Mouse (Mus musculus) ES-E14 (cell line): ENCODE measurements around the gene Gm15294. TPM values are rescaled to one million over a fixed set of nuclear protein-coding genes. Genes with fewer than 3 reads are reported as not detected.

Experiments
- DNase-seq: peaks from one replicate; pipeline ENCODE4 v3.0.0-alpha.2; 2013; ENCODE audit warnings: low read depth, low spot score
- H3K27ac ChIP-seq: 2 replicates; pipeline ENCODE4 v1.5.1; 2012; ENCODE audit warnings: low read depth, mild to moderate bottlenecking, low read length, moderate library complexity, mixed read lengths; ENCODE audit not compliant: poor library complexity, insufficient read depth, severe bottlenecking
- H3K36me3 ChIP-seq: 2 replicates; pipeline ENCODE4 v1.6.1; 2012; ENCODE audit warnings: mild to moderate bottlenecking, low read length, moderate library complexity, mixed read lengths; ENCODE audit not compliant: control insufficient read depth, poor library complexity, insufficient read depth, severe bottlenecking
- H3K4me1 ChIP-seq, 2 experiments: fragments of 150-350 bp in 1 of 2; sonication (generic) in 1 of 2; 2 replicates each; pipeline ENCODE4 v1.6.1; 2012; ENCODE audit warnings: low read length in 2 of 2, mild to moderate bottlenecking in 1 of 2, mixed read lengths in 1 of 2; ENCODE audit not compliant: control insufficient read depth in 2 of 2, insufficient read depth in 2 of 2, poor library complexity in 1 of 2
- H3K4me3 ChIP-seq, 2 experiments: fragments of 150-350 bp in 1 of 2; sonication (generic) in 1 of 2; 2 replicates each; pipeline ENCODE4 v1.5.1; 2012; ENCODE audit warnings: low read length in 2 of 2, low read depth in 1 of 2, mild to moderate bottlenecking in 1 of 2, mixed read lengths in 1 of 2; ENCODE audit not compliant: insufficient read depth in 1 of 2, poor library complexity in 1 of 2, severe bottlenecking in 1 of 2
- H3K9ac ChIP-seq: 2 replicates; pipeline ENCODE4 v1.6.1; 2012; ENCODE audit warnings: low read depth, mild to moderate bottlenecking, low read length, mixed read lengths; ENCODE audit not compliant: poor library complexity, insufficient read depth, severe bottlenecking
- H3K9me3 ChIP-seq: fragments of 150-350 bp; sonication (generic); 2 replicates; pipeline ENCODE4 v1.6.1; 2012; ENCODE audit warnings: low read depth, mild to moderate bottlenecking, low read length; ENCODE audit not compliant: control insufficient read depth, insufficient read depth
- CHD2 ChIP-seq: IDR thresholded peaks from 2 replicates; pipeline ENCODE4 v1.6.1; 2014; ENCODE audit warnings: mild to moderate bottlenecking, low read depth, low read length, inconsistent platforms
- HCFC1 ChIP-seq: IDR thresholded peaks from 2 replicates; pipeline ENCODE4 v1.6.1; 2012; ENCODE audit warnings: low read length, inconsistent platforms, borderline replicate concordance; ENCODE audit not compliant: insufficient read depth
- MAFK ChIP-seq: IDR thresholded peaks from 2 replicates; pipeline ENCODE4 v1.6.1; 2014; ENCODE audit warnings: mild to moderate bottlenecking, low read depth, low read length, inconsistent platforms; ENCODE audit not compliant: insufficient read depth
- ZC3H11A ChIP-seq: IDR thresholded peaks from 2 replicates; pipeline ENCODE4 v1.6.1; 2012; ENCODE audit warnings: low read depth, mild to moderate bottlenecking, inconsistent platforms, low read length, borderline replicate concordance
- ZNF384 ChIP-seq: IDR thresholded peaks from 2 replicates; pipeline ENCODE4 v1.6.1; 2012; ENCODE audit warnings: low read depth, low read length, inconsistent platforms
- in situ Hi-C, 2 experiments: fragments of 600-800 bp; cut with MboI; formaldehyde crosslinking; loops; one replicate each; pipeline ENCODE4 v1.15.1; 2025; ENCODE audit warnings: low sequenced_read_pairs in 2 of 2, inconsistent platforms in 1 of 2; ENCODE audit not compliant: unreplicated experiment in 2 of 2
- total RNA-seq: library from RNA; depleted of rRNA; stranded (reverse); fragments of 300-350 nt; gene quantifications from 2 replicates; pipeline ENCODE4 v1.2.3, GENCODE M21; 2012; rRNA removed

Gene Gm15294
- total RNA-seq, result not detected in 2 replicates

DNA sequence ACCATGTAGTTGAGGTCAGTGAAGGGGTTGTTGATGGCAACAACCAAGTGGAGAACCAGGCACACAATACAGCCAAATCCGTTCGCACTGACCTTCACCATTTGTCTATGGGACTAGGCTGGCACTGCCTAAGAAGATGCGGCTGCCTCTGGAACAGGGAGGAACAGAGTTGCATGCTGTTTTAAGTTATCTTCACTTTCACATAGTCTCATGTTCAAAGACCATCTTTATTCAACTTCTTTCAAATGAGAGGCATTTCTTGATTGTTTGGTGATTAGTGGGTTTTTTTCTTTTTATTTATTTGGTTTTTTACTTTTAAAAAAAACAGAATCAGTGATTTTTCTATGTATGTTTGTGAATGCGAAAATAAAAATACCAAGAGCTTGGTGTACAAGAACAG, at the start of gene Gm15294:
Gene Gm15294, minus strand, starts transcription at position 101 of the 400 bp plus-strand sequence.
- no peak within 1 kb of the TSS for H3K9ac ChIP-seq
- no peaks in the 10 kb centered on the region for H3K9me3 ChIP-seq
- in situ Hi-C loops, result no loop called here
- H3K4me3 ChIP-seq, result no peak within 1 kb of the TSS
- no peak for DNase-seq
- H3K27ac ChIP-seq, result no peak within 1 kb of the TSS
- TF ChIP-seq ZNF384, result no peak
- TF ChIP-seq CHD2, result no peak
- no peak for TF ChIP-seq MAFK
- TF ChIP-seq HCFC1, result no peak
- no peak for TF ChIP-seq ZC3H11A
- H3K4me1 ChIP-seq, result no peaks in the 10 kb centered on the region
- no peaks in the 10 kb centered on the region for H3K36me3 ChIP-seq

- no peak for DNase-seq
- Histone ChIP-seq H3K9me3 (no peaks in the 10 kb centered on the region), H3K4me1 (no peaks in the 10 kb centered on the region), H3K9ac (no peak overlapping the region), H3K27ac (no peak overlapping the region), H3K4me3 (no peak overlapping the region), H3K36me3 (no peaks in the 10 kb centered on the region)
- TF ChIP-seq ZC3H11A, result no peak
- no peak for TF ChIP-seq ZNF384
- TF ChIP-seq MAFK, result no peak
- TF ChIP-seq HCFC1, result no peak
- TF ChIP-seq CHD2, result no peak
- in situ Hi-C loops, result no loop called here
Measured at GRCm38 (mm10) chrX:141884336-141885048, 9.5 kb upstream of the Gm15294 start.

- no peak overlapping the region for H3K9ac ChIP-seq
- H3K27ac ChIP-seq, result no peak overlapping the region
- in situ Hi-C loops, result no loop called here
- H3K4me3 ChIP-seq, result no peak overlapping the region
- H3K4me1 ChIP-seq, result no peaks in the 10 kb centered on the region
- no peak for DNase-seq
- no peaks in the 10 kb centered on the region for H3K9me3 ChIP-seq
- TF ChIP-seq HCFC1 (no peak), MAFK (no peak), ZNF384 (no peak), CHD2 (no peak), ZC3H11A (no peak)
- no peaks in the 10 kb centered on the region for H3K36me3 ChIP-seq
Measured at GRCm38 (mm10) chrX:141874024-141874423, 1.0 kb downstream of the Gm15294 start.

DNA sequence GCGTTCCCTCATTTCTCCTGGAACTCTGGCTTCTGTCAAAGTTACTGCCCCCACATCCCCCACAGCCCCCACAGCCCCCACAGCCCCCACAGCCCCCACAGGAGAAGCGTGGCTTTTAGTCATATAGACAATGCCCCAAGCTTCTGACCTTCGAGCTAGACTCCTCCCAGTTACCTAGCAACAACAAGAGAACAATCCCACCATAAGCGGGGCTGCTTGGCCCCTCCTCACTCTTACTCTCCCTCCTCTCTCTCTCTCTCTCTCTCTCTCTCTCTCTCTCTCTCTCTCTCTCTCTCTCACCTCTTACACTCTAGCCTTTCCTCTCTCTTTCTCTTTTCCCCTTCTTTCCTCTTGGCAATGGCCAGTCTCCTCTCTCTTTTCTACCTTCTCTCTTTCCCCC, 1.4 kb downstream of the Gm15294 start:
- in situ Hi-C loops, result no loop called here
- H3K27ac ChIP-seq, result no peak overlapping the region
- H3K9me3 ChIP-seq, result no peaks in the 10 kb centered on the region
- TF ChIP-seq CHD2, result no peak
- no peak for TF ChIP-seq MAFK
- no peak for TF ChIP-seq HCFC1
- TF ChIP-seq ZC3H11A, result no peak
- TF ChIP-seq ZNF384, result no peak
- no peak overlapping the region for H3K9ac ChIP-seq
- no peaks in the 10 kb centered on the region for H3K4me1 ChIP-seq
- DNase-seq, result no peak
- H3K36me3 ChIP-seq, result no peaks in the 10 kb centered on the region
- no peak overlapping the region for H3K4me3 ChIP-seq
